Mouse (Mus musculus) forebrain, embryonic 10.5 days (tissue): ENCODE measurements around the gene Pfdn2. TPM values are rescaled to one million over a fixed set of nuclear protein-coding genes. Genes with fewer than 3 reads are reported as not detected.
A peak's percentile ranks its signal among the peaks of the same experiment; 100 is the strongest.

Source experiments
- DNase-seq: peaks from one replicate; pipeline ENCODE4 v3.0.0-alpha.2; 2017; ENCODE audit warnings: low spot score; ENCODE audit errors: extremely low spot score
- H3K27ac ChIP-seq: fragments of 300-500 bp; sonication (generic); 2 replicates; pipeline ENCODE4 v1.5.1; 2016; ENCODE audit warnings: mild to moderate bottlenecking
- H3K27me3 ChIP-seq: fragments of 300-500 bp; sonication (generic); 2 replicates; pipeline ENCODE4 v1.6.1; 2016; ENCODE audit warnings: mild to moderate bottlenecking; ENCODE audit not compliant: poor library complexity, severe bottlenecking
- H3K36me3 ChIP-seq: fragments of 300-500 bp; sonication (generic); replicated peaks from 2 replicates; pipeline ENCODE4 v1.6.1; 2016; ENCODE audit warnings: mild to moderate bottlenecking, moderate library complexity
- H3K4me1 ChIP-seq: fragments of 300-500 bp; sonication (generic); 2 replicates; pipeline ENCODE4 v1.6.1; 2016
- H3K4me3 ChIP-seq: fragments of 300-500 bp; sonication (generic); 2 replicates; pipeline ENCODE4 v1.5.1; 2016; ENCODE audit warnings: mild to moderate bottlenecking, moderate library complexity
- H3K9me3 ChIP-seq: fragments of 300-500 bp; sonication (generic); 2 replicates; pipeline ENCODE4 v1.6.1; 2016; ENCODE audit warnings: mild to moderate bottlenecking, moderate library complexity
- WGBS: fragments of 180-500 bp; shearing (Covaris S2); methylation state at CpG from one replicate; pipeline ENCODE4 v1.1.7; 2016; 5-methylcytosine and 5-hydroxymethylcytosine counted together
- polyA plus RNA-seq: library from polyadenylated mRNA; unstranded; fragments of >200 nt; fragmentation: Nextera tagmentation; extraction: Ambion mirVana; gene quantifications from 2 replicates; pipeline ENCODE4 v1.2.1, GENCODE M21; 2016

Gene Pfdn2
- polyA plus RNA-seq, 1 experiment from 2014 or later: 159 TPM

- peaks cover 7% of the 10 kb centered on the region; the same call in 1 of the 2 replicates for H3K9me3 ChIP-seq
- DNase-seq: peak; percentile 96
- peaks cover 40% of the 10 kb centered on the region for H3K36me3 ChIP-seq
- H3K4me3 ChIP-seq: peak within 1 kb of the TSS; percentile 55
- H3K4me1 ChIP-seq: peaks cover 21% of the 10 kb centered on the region
- WGBS: under 1% methylated on average over 21 of the region's 21 CpGs
- no peaks in the 10 kb centered on the region for H3K27me3 ChIP-seq
- H3K27ac ChIP-seq: peak within 1 kb of the TSS; percentile 82
Observed at GRCm38 (mm10) chr1:171360656-171361055, 15.2 kb downstream of the Pfdn2 start, which contains the start of gene Klhdc9. Gene Klhdc9 (minus strand): TSS chr1:171360798.

GRCm38 (mm10) chr1:171361106-171362103, 15.9 kb downstream of the Pfdn2 start:
- 31% methylated on average over 16 of the region's 16 CpGs for WGBS
- peaks cover 21% of the 10 kb centered on the region for H3K4me1 ChIP-seq
- peak overlapping the region; percentile 82 for H3K27ac ChIP-seq
- no peaks in the 10 kb centered on the region for H3K27me3 ChIP-seq
- peak; percentile 63 for DNase-seq
- H3K36me3 ChIP-seq: peaks cover 33% of the 10 kb centered on the region
- H3K9me3 ChIP-seq: peaks cover 5% of the 10 kb centered on the region; the same call in 1 of the 2 replicates
- peak overlapping the region; percentile 55 for H3K4me3 ChIP-seq

- WGBS: 78% methylated on average over 7 of the region's 7 CpGs
- DNase-seq: no peak
- peaks cover under 1% of the 10 kb centered on the region; the same call in 1 of the 2 replicates for H3K27me3 ChIP-seq
- no peak overlapping the region for H3K4me3 ChIP-seq
- H3K36me3 ChIP-seq: no peaks in the 10 kb centered on the region
- peaks cover 22% of the 10 kb centered on the region for H3K4me1 ChIP-seq
- H3K9me3 ChIP-seq: no peaks in the 10 kb centered on the region
- no peak overlapping the region for H3K27ac ChIP-seq
Observed at GRCm38 (mm10) chr1:171365934-171366333, 20.5 kb downstream of the Pfdn2 start.

GRCm38 (mm10) chr1:171369845-171370556, 24.5 kb downstream of the Pfdn2 start, which contains the start of gene Nectin4:
Gene Nectin4 (plus strand): TSS chr1:171370099.
- no peak within 1 kb of the TSS for H3K4me3 ChIP-seq

GRCm38 (mm10) chr1:171372880-171373279, 27.4 kb downstream of the Pfdn2 start:
- no peak for DNase-seq
- 38% methylated on average over 3 of the region's 3 CpGs for whole genome bisulfite sequencing
- peaks cover 14% of the 10 kb centered on the region for H3K27me3 ChIP-seq
- no peak overlapping the region for H3K27ac ChIP-seq
- H3K4me1 ChIP-seq: peaks cover 39% of the 10 kb centered on the region
- H3K4me3 ChIP-seq: no peak overlapping the region
- no peaks in the 10 kb centered on the region for H3K36me3 ChIP-seq
- H3K9me3 ChIP-seq: no peaks in the 10 kb centered on the region

More at GRCm38 (mm10) chr1:171369845-171370556, 24.5 kb downstream of the Pfdn2 start, which contains the start of gene Nectin4:
- Histone ChIP-seq H3K36me3 (no peaks in the 10 kb centered on the region), H3K4me1 (peaks cover 36% of the 10 kb centered on the region), H3K9me3 (no peaks in the 10 kb centered on the region), H3K27me3 (peaks cover 14% of the 10 kb centered on the region), H3K27ac (no peak within 1 kb of the TSS)
- no peak for DNase-seq
- WGBS: 34% methylated on average over 20 of the region's 20 CpGs

- 3% methylated on average over 4 of the region's 4 CpGs for WGBS
- peak overlapping the region; percentile 75 for H3K27ac ChIP-seq
Observed at GRCm38 (mm10) chr1:171373946-171374345, 28.5 kb downstream of the Pfdn2 start.

GRCm38 (mm10) chr1:171375646-171376097, 30.2 kb downstream of the Pfdn2 start:
- H3K4me1 ChIP-seq: peaks cover 42% of the 10 kb centered on the region
- WGBS: 41% methylated on average over 9 of the region's 9 CpGs
- DNase-seq: no peak
- H3K27ac ChIP-seq: peak overlapping the region; percentile 48; the same call in 1 of the 2 replicates
- H3K27me3 ChIP-seq: peaks cover 41% of the 10 kb centered on the region
- H3K4me3 ChIP-seq: no peak overlapping the region
- H3K36me3 ChIP-seq: no peaks in the 10 kb centered on the region
- no peaks in the 10 kb centered on the region for H3K9me3 ChIP-seq

More at GRCm38 (mm10) chr1:171373946-171374345, 28.5 kb downstream of the Pfdn2 start:
- peaks cover 24% of the 10 kb centered on the region for H3K27me3 ChIP-seq
- H3K4me3 ChIP-seq: no peak overlapping the region
- H3K4me1 ChIP-seq: peaks cover 35% of the 10 kb centered on the region
- no peaks in the 10 kb centered on the region for H3K9me3 ChIP-seq
- peak; percentile 22 for DNase-seq
- H3K36me3 ChIP-seq: no peaks in the 10 kb centered on the region

- DNase-seq: no peak
- WGBS: 90% methylated on average over 6 of the region's 6 CpGs
- H3K27me3 ChIP-seq: peaks cover 42% of the 10 kb centered on the region
- H3K27ac ChIP-seq: no peak overlapping the region
- peaks cover 36% of the 10 kb centered on the region for H3K4me1 ChIP-seq
- H3K36me3 ChIP-seq: no peaks in the 10 kb centered on the region
- H3K4me3 ChIP-seq: no peak overlapping the region
- H3K9me3 ChIP-seq: no peaks in the 10 kb centered on the region
Observed at GRCm38 (mm10) chr1:171378298-171378697, 32.8 kb downstream of the Pfdn2 start.

- H3K27ac ChIP-seq: no peak overlapping the region
- H3K9me3 ChIP-seq: no peaks in the 10 kb centered on the region
- H3K27me3 ChIP-seq: peaks cover 44% of the 10 kb centered on the region
- peak overlapping the region; percentile 40 for H3K4me3 ChIP-seq
- DNase-seq: peak; percentile 76
- 7% methylated on average over 31 of the region's 31 CpGs for WGBS
- H3K4me1 ChIP-seq: peaks cover 27% of the 10 kb centered on the region
- no peaks in the 10 kb centered on the region for H3K36me3 ChIP-seq
Observed at GRCm38 (mm10) chr1:171379935-171380599, 34.6 kb downstream of the Pfdn2 start.

GRCm38 (mm10) chr1:171382096-171382620, 36.7 kb downstream of the Pfdn2 start:
- Histone ChIP-seq H3K9me3 (no peaks in the 10 kb centered on the region), H3K4me3 (no peak overlapping the region), H3K36me3 (no peaks in the 10 kb centered on the region), H3K4me1 (peaks cover 25% of the 10 kb centered on the region), H3K27me3 (peaks cover 47% of the 10 kb centered on the region), H3K27ac (no peak overlapping the region)
- DNase-seq: no peak
- WGBS: 85% methylated on average over 11 of the region's 11 CpGs

GRCm38 (mm10) chr1:171384361-171384760, 38.9 kb downstream of the Pfdn2 start:
- H3K36me3 ChIP-seq: no peaks in the 10 kb centered on the region
- no peaks in the 10 kb centered on the region for H3K9me3 ChIP-seq
- H3K4me1 ChIP-seq: peaks cover 26% of the 10 kb centered on the region
- no peak for DNase-seq
- no peak overlapping the region for H3K4me3 ChIP-seq
- H3K27me3 ChIP-seq: peaks cover 34% of the 10 kb centered on the region
- 0 out of 2 replicates have a peak overlapping the region, but pooled peaks have one; percentile 4 for H3K27ac ChIP-seq
- 71% methylated on average over 9 of the region's 9 CpGs for whole genome bisulfite sequencing

GRCm38 (mm10) chr1:171385171-171385570, 39.7 kb downstream of the Pfdn2 start:
- Histone ChIP-seq H3K27me3 (peaks cover 26% of the 10 kb centered on the region), H3K4me3 (no peak overlapping the region), H3K4me1 (peaks cover 19% of the 10 kb centered on the region), H3K36me3 (no peaks in the 10 kb centered on the region), H3K27ac (0 out of 2 replicates have a peak overlapping the region, but pooled peaks have one; percentile 4), H3K9me3 (no peaks in the 10 kb centered on the region)
- no peak for DNase-seq
- 70% methylated on average over 9 of the region's 9 CpGs for WGBS
